Mouse (Mus musculus): ENCODE measurements at regions not wholly inside any gene's neighbourhood (a gene's known extent, or its start where the extent isn't known, plus 50 kb on each side); places are given as distances from the start of the nearest gene placed in this dataset.

DNA sequence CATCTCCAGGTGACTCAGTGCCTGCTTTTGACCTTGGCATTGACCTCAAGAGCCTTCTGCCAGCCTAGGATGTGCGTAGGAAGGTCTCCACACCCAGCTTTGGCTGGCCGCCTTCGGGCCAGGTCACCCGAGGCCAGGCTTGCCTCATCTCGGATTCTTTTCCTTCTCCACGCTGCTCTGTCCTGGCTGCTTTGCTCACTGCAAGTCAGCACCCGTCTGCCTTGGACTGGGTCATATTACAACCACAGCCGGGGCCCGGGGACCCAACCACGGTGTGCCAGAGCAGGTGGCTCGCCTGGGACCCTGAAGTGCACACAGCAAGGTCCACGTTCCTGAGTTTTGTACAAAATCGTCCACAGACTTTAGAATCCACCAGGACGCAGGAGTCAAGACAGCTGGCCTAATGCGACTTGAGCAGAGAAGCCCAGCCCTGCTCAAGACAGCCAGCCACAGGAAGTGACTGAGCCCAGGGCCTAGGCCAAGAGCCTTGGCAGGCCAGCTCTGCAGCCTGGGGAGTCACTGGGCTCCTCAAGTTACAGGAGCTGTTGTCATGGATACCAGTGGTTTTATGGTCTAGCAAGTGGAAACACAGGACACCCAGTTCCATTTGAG lies 66.1 kb downstream of the Gm26897 start:
- no peaks in the 10 kb centered on the region for H3K36me3 ChIP-seq (replicated peaks in 1 of 2; ENCODE audit: control insufficient read depth in 1 of 2, insufficient read depth in 1 of 2, low read length in 1 of 2)
- H3K9ac ChIP-seq (ENCODE audit: insufficient read depth, low read depth): no peak overlapping the region
- no peak for TF ChIP-seq BHLHE40 (IDR thresholded peaks at IDR 0.05; ENCODE audit: low read depth, low read length)
- TF ChIP-seq SIN3A (IDR thresholded peaks at IDR 0.05; ENCODE audit: low read length): no peak
- TF ChIP-seq NELFE (IDR thresholded peaks at IDR 0.05; ENCODE audit: low read depth, low read length): no peak
- TF ChIP-seq USF2 (conservative IDR thresholded peaks at IDR 0.05; ENCODE audit: low read depth, low read length): no peak
- no peak for TF ChIP-seq POLR2A (IDR thresholded peaks at IDR 0.05; ENCODE audit: low read depth, low read length)
- TF ChIP-seq ELF1 (IDR thresholded peaks at IDR 0.05; ENCODE audit: low read depth, low read length): no peak
- TF ChIP-seq TBP (conservative IDR thresholded peaks at IDR 0.05; ENCODE audit: low read depth, low read length): no peak
- TF ChIP-seq MEF2A (IDR thresholded peaks at IDR 0.05; ENCODE audit: borderline replicate concordance, low read depth, low read length): no peak
- no peak for TF ChIP-seq MAFK (IDR thresholded peaks at IDR 0.05; ENCODE audit: insufficient replicate concordance, low read length)
- no peak for TF ChIP-seq HCFC1 (IDR thresholded peaks at IDR 0.05; ENCODE audit: low read depth, low read length)
- TF ChIP-seq RAD21 (IDR thresholded peaks at IDR 0.05; ENCODE audit: low read depth, low read length): no peak
- no peak overlapping the region for H3K4me2 ChIP-seq (ENCODE audit: insufficient read depth, low read depth, poor library complexity, severe bottlenecking)
- DNase-seq (ENCODE audit: extremely low read depth): no peak
- no peaks in the 10 kb centered on the region for H3K79me2 ChIP-seq (replicated peaks; ENCODE audit: control insufficient read depth, extremely low read depth, insufficient read depth, poor library complexity, severe bottlenecking)
- no peaks in the 10 kb centered on the region for H3K4me1 ChIP-seq (ENCODE audit: control insufficient read depth in 1 of 2, insufficient read depth in 2 of 2)
- in situ Hi-C loops (cut with MboI; ENCODE audit: low pct_ligation_motif_present, low pct_unique_long_range_greater_than_20kb, low sequenced_read_pairs): no loop called here
- no peak overlapping the region for H3K4me3 ChIP-seq (replicated peaks in 1 of 3; ENCODE audit: low read depth in 2 of 3, low read length in 2 of 3, poor library complexity in 1 of 3)
- H3K27me3 ChIP-seq (replicated peaks): no peaks in the 10 kb centered on the region
- peaks cover 86% of the 10 kb centered on the region for H3K9me3 ChIP-seq (replicated peaks; ENCODE audit: low read length)
- dilution Hi-C loops (cut with MboI; ENCODE audit: extremely low pct_ligation_motif_present, extremely low pct_unique_long_range_greater_than_20kb, low sequenced_read_pairs): no loop called here
- no peak overlapping the region for H3K27ac ChIP-seq (ENCODE audit: insufficient read depth, low read depth)

DNA sequence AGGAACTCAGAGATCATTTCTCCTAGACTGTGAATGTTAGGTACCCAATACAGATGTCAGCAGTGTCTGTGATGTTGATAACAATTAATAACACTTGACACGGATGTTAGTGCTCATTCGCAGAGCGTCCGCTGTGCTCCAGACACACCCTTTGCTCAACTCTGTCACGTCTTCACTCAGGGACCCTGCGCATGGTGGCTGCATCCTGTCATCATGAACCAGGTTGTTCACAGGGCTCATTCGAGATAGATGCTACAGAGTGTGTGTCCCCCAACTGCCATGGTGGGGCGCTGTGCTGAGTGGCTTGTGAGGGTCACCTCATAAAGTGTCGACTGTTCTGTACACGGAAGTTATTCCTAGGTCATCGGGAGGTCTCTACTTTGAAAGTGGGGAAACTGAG lies 66.8 kb downstream of the Gm26897 start:
- no peak overlapping the region for H3K4me3 ChIP-seq (replicated peaks in 1 of 3; ENCODE audit: low read depth in 2 of 3, low read length in 2 of 3, poor library complexity in 1 of 3)
- in situ Hi-C loops (cut with MboI; ENCODE audit: low pct_ligation_motif_present, low pct_unique_long_range_greater_than_20kb, low sequenced_read_pairs): no loop called here
- DNase-seq (ENCODE audit: extremely low read depth): no peak
- H3K27me3 ChIP-seq (replicated peaks): no peaks in the 10 kb centered on the region
- TF ChIP-seq CTCF (conservative IDR thresholded peaks at IDR 0.05 in 1 of 2, IDR thresholded peaks at IDR 0.05 in 1 of 2; ENCODE audit: low read depth in 2 of 2, low read length in 2 of 2) (no peak), POLR2AphosphoS2 (IDR thresholded peaks at IDR 0.05; ENCODE audit: low read depth, low read length) (no peak), KAT2A (IDR thresholded peaks at IDR 0.05; ENCODE audit: insufficient replicate concordance, low read length) (no peak), ZKSCAN1 (IDR thresholded peaks at IDR 0.05; ENCODE audit: borderline replicate concordance, low read depth, low read length) (no peak), EP300 (IDR thresholded peaks at IDR 0.05; ENCODE audit: low read length) (no peak), HCFC1 (IDR thresholded peaks at IDR 0.05; ENCODE audit: low read depth, low read length) (no peak), MAX (IDR thresholded peaks at IDR 0.05; ENCODE audit: low read length) (no peak), SMC3 (IDR thresholded peaks at IDR 0.05; ENCODE audit: low read depth, low read length) (no peak), RAD21 (IDR thresholded peaks at IDR 0.05; ENCODE audit: low read depth, low read length) (no peak), JUND (conservative IDR thresholded peaks at IDR 0.05; ENCODE audit: low read depth, low read length) (no peak), USF1 (IDR thresholded peaks at IDR 0.05; ENCODE audit: low read depth, low read length) (no peak)
- no peaks in the 10 kb centered on the region for H3K79me2 ChIP-seq (replicated peaks; ENCODE audit: control insufficient read depth, extremely low read depth, insufficient read depth, poor library complexity, severe bottlenecking)
- peaks cover 86% of the 10 kb centered on the region for H3K9me3 ChIP-seq (replicated peaks; ENCODE audit: low read length)
- no peak overlapping the region for H3K27ac ChIP-seq (ENCODE audit: insufficient read depth, low read depth)
- H3K4me2 ChIP-seq (ENCODE audit: insufficient read depth, low read depth, poor library complexity, severe bottlenecking): no peak overlapping the region
- H3K4me1 ChIP-seq (ENCODE audit: control insufficient read depth in 1 of 2, insufficient read depth in 2 of 2): no peaks in the 10 kb centered on the region
- no peaks in the 10 kb centered on the region for H3K36me3 ChIP-seq (replicated peaks in 1 of 2; ENCODE audit: control insufficient read depth in 1 of 2, insufficient read depth in 1 of 2, low read length in 1 of 2)
- dilution Hi-C loops (cut with MboI; ENCODE audit: extremely low pct_ligation_motif_present, extremely low pct_unique_long_range_greater_than_20kb, low sequenced_read_pairs): no loop called here
- H3K9ac ChIP-seq (ENCODE audit: insufficient read depth, low read depth): no peak overlapping the region

Measured in CH12.LX (cell line).